Mouse (Mus musculus) stomach, postnatal 0 days (tissue): ENCODE measurements around the gene Glyctk.

Experiments
- CTCF ChIP-seq: IDR thresholded peaks from 2 replicates; pipeline ENCODE4 v1.5.1; 2016; ENCODE audit warnings: antibody characterized with exemption, low read depth, mild to moderate bottlenecking, moderate library complexity
- EP300 ChIP-seq: optimal IDR thresholded peaks from 2 replicates; pipeline ENCODE3; 2016; ENCODE audit warnings: antibody characterized with exemption

GRCm38 (mm10) chr9:106203990-106204851, 46.3 kb upstream of the Glyctk start:
- no peak for TF ChIP-seq CTCF
- TF ChIP-seq EP300, result no peak
